Mouse (Mus musculus): ENCODE data around the gene Hspa1l. TPM values are rescaled to one million over a fixed set of nuclear protein-coding genes. Genes with fewer than 3 reads are reported as not detected.

Hspa1l gene
- total and polyA plus RNA-seq, 2 experiments from 2014 or later, result 0.76 to 0.99 TPM

DNA sequence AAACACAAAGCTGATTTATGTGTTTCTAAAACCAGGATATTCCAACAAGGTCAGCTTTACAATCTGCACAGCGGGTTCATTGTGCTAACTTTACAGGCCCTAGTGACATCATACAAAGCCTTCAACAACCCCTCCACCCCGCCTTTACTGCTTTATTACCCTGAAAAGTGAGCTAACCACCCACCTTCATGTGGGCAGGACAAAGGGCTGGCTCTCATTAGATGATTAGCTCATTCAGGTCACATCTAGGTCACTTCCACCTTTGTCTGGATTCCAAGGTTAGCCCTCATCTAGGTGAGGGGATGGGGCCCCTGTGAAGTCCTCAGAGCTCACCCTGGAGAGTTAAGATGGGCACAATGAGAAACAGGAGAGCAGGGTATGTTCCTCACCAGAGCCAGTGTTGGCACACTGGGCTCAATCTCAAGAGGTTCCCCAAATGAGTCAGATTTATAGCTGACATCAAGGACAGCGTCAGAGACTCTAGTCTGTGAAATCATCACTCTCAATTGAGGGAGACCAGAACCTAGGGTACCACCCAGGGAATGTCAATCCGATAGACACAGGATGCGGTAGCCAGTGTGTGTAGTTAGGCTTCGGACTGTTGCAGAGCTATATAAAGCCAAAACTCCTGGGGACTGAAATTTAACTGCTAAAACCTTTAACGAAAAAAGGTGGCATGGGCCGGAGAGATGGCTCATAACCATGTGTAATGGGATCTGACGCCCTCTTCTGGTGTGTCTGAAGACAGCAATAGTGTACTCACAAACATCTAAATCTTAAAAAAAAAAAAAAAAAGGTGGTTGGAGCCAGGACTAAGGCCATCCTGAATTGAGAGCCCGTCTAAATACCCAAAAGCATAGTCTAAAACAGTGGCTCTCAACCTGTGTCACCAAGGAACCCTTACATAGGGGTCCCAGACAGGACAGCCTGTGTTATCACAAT lies 21.7 kb upstream of the Hspa1l start:
- Histone ChIP-seq H3K4me2 (ENCODE audit: low read depth, low read length) (peak overlapping the region; percentile 89), H3K9ac (replicated peaks; ENCODE audit: low read length) (peak overlapping the region; percentile 93), H3K27ac (peak overlapping the region; percentile 85), H3K4me3 (ENCODE audit: low read length) (peak overlapping the region; percentile 83), H3K27me3 (ENCODE audit: insufficient read depth, low read length) (no peaks in the 10 kb centered on the region), H3K36me3 (ENCODE audit: insufficient read depth, low read length) (0 out of 2 replicates have a peak, but pooled peaks cover 7% of the 10 kb centered on the region), H3K4me1 (ENCODE audit: insufficient read depth, low read length) (no peaks in the 10 kb centered on the region), H3K9me3 (ENCODE audit: low read length) (no peaks in the 10 kb centered on the region)
- DNase-seq (ENCODE audit: low spot score), result no peak
- TF ChIP-seq CTCF (IDR thresholded peaks at IDR 0.05; ENCODE audit: low read depth), result peak; percentile 23
- 29% methylated on average over 10 of the region's 10 CpGs for WGBS
- ATAC-seq, result no peak

DNA sequence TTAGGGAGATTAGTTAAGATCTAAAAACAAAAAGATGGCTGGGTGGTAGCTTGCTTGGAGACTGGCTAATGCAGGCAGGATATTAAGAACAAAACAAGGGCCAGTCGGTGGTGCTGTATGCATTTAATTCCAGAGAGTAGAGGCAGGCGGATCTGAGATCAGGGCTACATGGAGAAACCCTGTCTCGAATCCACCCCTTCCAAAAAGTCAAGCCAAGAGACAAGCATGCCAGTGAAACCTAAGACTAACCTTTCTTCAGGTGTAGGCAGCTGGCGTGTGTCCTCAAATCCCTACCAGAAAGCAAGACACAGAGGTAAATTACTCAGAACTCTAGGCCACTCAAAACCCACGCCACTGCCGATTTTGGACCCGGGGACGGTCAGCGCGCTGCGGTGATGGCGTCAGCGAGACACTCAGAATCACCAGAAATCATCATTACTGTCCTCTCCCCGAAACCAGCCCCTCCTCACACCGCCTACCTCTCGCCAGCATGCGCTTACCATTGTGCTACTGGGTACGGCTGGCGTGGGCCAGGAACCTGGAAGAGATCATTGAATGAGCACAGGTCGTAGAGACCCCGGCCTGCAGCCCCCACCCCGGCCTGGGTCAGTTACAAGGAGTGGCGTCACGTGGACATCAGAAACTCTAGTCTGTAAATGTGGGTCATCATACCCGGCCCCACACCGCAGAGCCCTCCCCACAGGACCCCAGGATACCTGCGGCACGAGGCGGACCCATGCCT lies 20.7 kb upstream of the Hspa1l start:
- H3K9me3 ChIP-seq (ENCODE audit: low read length), result no peaks in the 10 kb centered on the region
- H3K9ac ChIP-seq (replicated peaks; ENCODE audit: low read length), result peak overlapping the region; percentile 93
- 0 out of 2 replicates have a peak, but pooled peaks cover 7% of the 10 kb centered on the region for H3K36me3 ChIP-seq (ENCODE audit: insufficient read depth, low read length)
- H3K4me3 ChIP-seq (ENCODE audit: low read length), result peak overlapping the region; percentile 83
- peak overlapping the region; percentile 89 for H3K4me2 ChIP-seq (ENCODE audit: low read depth, low read length)
- DNase-seq (ENCODE audit: low spot score) (no peak), ATAC-seq (peak; percentile 75; the same call in 1 of the 2 replicates)
- TF ChIP-seq CTCF (IDR thresholded peaks at IDR 0.05; ENCODE audit: low read depth), result no peak
- under 1% methylated on average over 29 of the region's 29 CpGs for WGBS
- H3K4me1 ChIP-seq (ENCODE audit: insufficient read depth, low read length), result no peaks in the 10 kb centered on the region
- no peaks in the 10 kb centered on the region for H3K27me3 ChIP-seq (ENCODE audit: insufficient read depth, low read length)
- H3K27ac ChIP-seq, result peak overlapping the region; percentile 85

- Histone ChIP-seq H3K4me1 (ENCODE audit: insufficient read depth, low read length) (no peaks in the 10 kb centered on the region), H3K9ac (replicated peaks; ENCODE audit: low read length) (peak overlapping the region; percentile 93), H3K27ac (peak overlapping the region; percentile 85), H3K27me3 (ENCODE audit: insufficient read depth, low read length) (no peaks in the 10 kb centered on the region), H3K4me2 (ENCODE audit: low read depth, low read length) (peak overlapping the region; percentile 89), H3K36me3 (ENCODE audit: insufficient read depth, low read length) (0 out of 2 replicates have a peak, but pooled peaks cover 7% of the 10 kb centered on the region), H3K9me3 (ENCODE audit: low read length) (no peaks in the 10 kb centered on the region), H3K4me3 (ENCODE audit: low read length) (peak overlapping the region; percentile 83)
- DNase-seq (ENCODE audit: low spot score) (peak; percentile 86), ATAC-seq (peak; percentile 86)
- WGBS, result under 1% methylated on average over 23 of the region's 23 CpGs
- TF ChIP-seq CTCF (IDR thresholded peaks at IDR 0.05; ENCODE audit: low read depth), result peak; percentile 76
Measured at GRCm38 (mm10) chr17:34952378-34953040, 20.0 kb upstream of the Hspa1l start.

- Histone ChIP-seq H3K9ac (replicated peaks; ENCODE audit: low read length) (no peak overlapping the region), H3K4me2 (ENCODE audit: low read depth, low read length) (peak overlapping the region; percentile 89; the same call in 1 of the 2 replicates), H3K4me1 (ENCODE audit: insufficient read depth, low read length) (no peaks in the 10 kb centered on the region), H3K36me3 (ENCODE audit: insufficient read depth, low read length) (0 out of 2 replicates have a peak, but pooled peaks cover 7% of the 10 kb centered on the region), H3K27me3 (ENCODE audit: insufficient read depth, low read length) (no peaks in the 10 kb centered on the region), H3K27ac (no peak overlapping the region), H3K4me3 (ENCODE audit: low read length) (peak overlapping the region; percentile 83; the same call in 1 of the 2 replicates), H3K9me3 (ENCODE audit: low read length) (no peaks in the 10 kb centered on the region)
- DNase-seq (ENCODE audit: low spot score), result no peak
- ATAC-seq, result no peak
- TF ChIP-seq CTCF (IDR thresholded peaks at IDR 0.05; ENCODE audit: low read depth), result no peak
- WGBS, result 89% methylated on average over 3 of the region's 3 CpGs
Measured at GRCm38 (mm10) chr17:34953258-34953657, 19.2 kb upstream of the Hspa1l start.

DNA sequence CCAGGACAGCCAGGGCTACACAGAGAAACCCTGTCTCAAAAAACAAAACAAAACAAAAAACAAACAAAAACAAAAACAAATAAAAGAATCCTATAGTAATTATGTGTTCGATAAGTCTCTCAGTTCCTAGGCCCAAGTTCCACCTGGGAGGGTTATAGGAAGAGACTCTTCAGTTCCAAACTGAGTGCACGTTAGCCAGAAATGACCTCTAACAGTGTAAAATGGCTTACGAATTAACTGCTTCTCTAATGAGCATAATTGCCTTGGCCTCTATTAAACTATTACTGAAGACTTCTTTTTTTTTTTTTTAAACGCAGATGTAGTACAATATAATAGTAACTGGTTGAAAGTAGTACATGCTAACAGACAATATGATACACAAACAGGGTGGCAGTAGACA lies 18.6 kb upstream of the Hspa1l start:
- DNase-seq (ENCODE audit: low spot score) (no peak), ATAC-seq (no peak)
- 0 out of 2 replicates have a peak, but pooled peaks cover 7% of the 10 kb centered on the region for H3K36me3 ChIP-seq (ENCODE audit: insufficient read depth, low read length)
- no peak overlapping the region for H3K4me2 ChIP-seq (ENCODE audit: low read depth, low read length)
- no peak overlapping the region for H3K27ac ChIP-seq
- H3K27me3 ChIP-seq (ENCODE audit: insufficient read depth, low read length), result no peaks in the 10 kb centered on the region
- TF ChIP-seq CTCF (IDR thresholded peaks at IDR 0.05; ENCODE audit: low read depth), result no peak
- 93% methylated on average over 4 of the region's 4 CpGs for WGBS
- no peaks in the 10 kb centered on the region for H3K9me3 ChIP-seq (ENCODE audit: low read length)
- H3K4me1 ChIP-seq (ENCODE audit: insufficient read depth, low read length), result no peaks in the 10 kb centered on the region
- H3K4me3 ChIP-seq (ENCODE audit: low read length), result no peak overlapping the region
- H3K9ac ChIP-seq (replicated peaks; ENCODE audit: low read length), result no peak overlapping the region

- WGBS, result 79% methylated on average over 4 of the region's 4 CpGs
- Histone ChIP-seq H3K27me3 (ENCODE audit: insufficient read depth, low read length) (no peaks in the 10 kb centered on the region), H3K4me2 (ENCODE audit: low read depth, low read length) (no peak overlapping the region), H3K9ac (replicated peaks; ENCODE audit: low read length) (no peak overlapping the region), H3K9me3 (ENCODE audit: low read length) (no peaks in the 10 kb centered on the region), H3K27ac (no peak overlapping the region), H3K4me1 (ENCODE audit: insufficient read depth, low read length) (no peaks in the 10 kb centered on the region), H3K4me3 (ENCODE audit: low read length) (no peak overlapping the region), H3K36me3 (ENCODE audit: insufficient read depth, low read length) (0 out of 2 replicates have a peak, but pooled peaks cover 7% of the 10 kb centered on the region)
- TF ChIP-seq CTCF (IDR thresholded peaks at IDR 0.05; ENCODE audit: low read depth), result no peak
- DNase-seq (ENCODE audit: low spot score), result no peak
- ATAC-seq, result no peak
Measured at GRCm38 (mm10) chr17:34954831-34955230, 17.7 kb upstream of the Hspa1l start.

All from hindbrain, postnatal 0 days (tissue).